Mouse (Mus musculus) C2C12 (cell line): ENCODE measurements around the gene Rrp15.

Experiments used
- CTCF ChIP-seq: IDR thresholded peaks from one replicate; pipeline ENCODE4 v1.5.1; 2011; ENCODE audit not compliant: control insufficient read depth, insufficient read depth, insufficient read length
- USF1 ChIP-seq: IDR thresholded peaks from one replicate; pipeline ENCODE4 v1.6.1; 2011; ENCODE audit warnings: low read depth, mild to moderate bottlenecking, control low read depth, moderate library complexity

- no peak for TF ChIP-seq USF1
- no peak for TF ChIP-seq CTCF
Observed at GRCm38 (mm10) chr1:186772547-186773077, 23.5 kb upstream of the Rrp15 start.
